Mouse (Mus musculus): ENCODE data around the gene Ptgs2.

GRCm38 (mm10) chr1:150130070-150130469 is 30.2 kb downstream of the Ptgs2 start:
- TF ChIP-seq CTCF (IDR thresholded peaks at IDR 0.05) (no peak), EP300 (IDR thresholded peaks at IDR 0.05; ENCODE audit: insufficient read depth, low read depth, low read length) (no peak)

Measured in heart, adult 2 months (tissue).